Mouse (Mus musculus): ENCODE measurements around the gene Gdf9.

Gene Gdf9

GRCm38 (mm10) chr11:53479171-53479782, 48.5 kb downstream of the Gdf9 start:
- no peak for DNase-seq

- DNase-seq = peak; percentile 34 to 54
Observed at GRCm38 (mm10) chr11:53479783-53480301, 49.0 kb downstream of the Gdf9 start, which contains the start of the genes Gm9945 and Sowaha. TSS of gene Gm9945 (plus strand) at chr11:53480166. TSS of gene Sowaha (minus strand) at chr11:53480274.

- DNase-seq = no peak
Observed at GRCm38 (mm10) chr11:53481088-53481730, 50.4 kb downstream of the Gdf9 start.

- DNase-seq = no peak
Observed at GRCm38 (mm10) chr11:53483159-53483891, 52.5 kb downstream of the Gdf9 start.

GRCm38 (mm10) chr11:53485719-53486118, 54.9 kb downstream of the Gdf9 start:
- DNase-seq = no peak

GRCm38 (mm10) chr11:53486351-53486750, 55.5 kb downstream of the Gdf9 start:
- no peak for DNase-seq

GRCm38 (mm10) chr11:53486822-53487594, 56.2 kb downstream of the Gdf9 start:
- DNase-seq = peak in 1 of 2 experiments; percentile 42

Measured in lung, postnatal 4 days (tissue).